Mouse (Mus musculus): ENCODE measurements at regions not wholly inside any gene's neighbourhood (a gene's known extent, or its start where the extent isn't known, plus 50 kb on each side); places are given as distances from the start of the nearest gene placed in this dataset.

- ATAC-seq (ENCODE audit: low TSS enrichment) = peak; percentile 99
Measured at GRCm38 (mm10) chr15:19094061-19094810, 275.5 kb downstream of the Cdh10 start.

DNA sequence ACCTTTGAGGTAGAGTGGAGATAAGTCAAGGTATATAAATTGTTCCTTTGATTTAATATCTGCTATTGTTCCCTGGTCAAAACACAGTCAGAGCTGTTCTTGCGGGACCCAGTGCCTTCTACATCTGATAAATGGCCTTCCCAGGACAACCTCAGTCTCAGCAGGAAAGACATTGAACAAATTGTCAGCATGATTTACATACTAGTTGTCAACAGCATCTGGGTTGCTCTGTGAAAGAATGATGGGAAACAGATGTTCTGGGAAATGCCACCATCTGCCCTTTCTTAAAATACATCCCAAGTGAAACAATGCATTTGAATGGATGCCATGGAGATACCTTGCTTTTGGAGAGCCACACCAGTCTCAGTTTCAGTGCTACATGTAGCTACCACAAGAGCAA lies 296.2 kb downstream of the Cdh10 start:
- ATAC-seq (ENCODE audit: low TSS enrichment) = peak; percentile 34; the same call in 1 of the 2 replicates

GRCm38 (mm10) chr15:19118995-19119394 lies 300.2 kb downstream of the Cdh10 start:
- no peak for ATAC-seq (ENCODE audit: low TSS enrichment)

DNA sequence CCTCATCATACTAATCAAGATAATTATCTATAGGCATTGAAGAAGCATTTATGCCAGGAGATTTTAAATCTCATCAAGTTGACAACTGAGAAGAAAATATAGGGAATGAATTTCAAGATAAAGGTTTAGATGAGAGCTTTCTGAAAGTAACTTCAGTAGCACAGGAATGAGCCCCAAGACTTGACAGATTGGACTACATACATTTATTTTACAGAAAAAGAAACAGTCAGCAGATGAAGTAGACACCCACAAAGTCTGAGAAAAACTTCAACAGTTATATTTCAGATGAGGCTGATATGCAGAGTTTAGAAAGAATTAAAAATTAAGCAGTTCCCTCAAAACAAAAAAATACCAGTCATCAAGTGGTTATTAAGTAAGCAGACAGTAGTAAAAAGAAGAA lies 308.7 kb downstream of the Cdh10 start:
- peak; percentile 94 for ATAC-seq (ENCODE audit: low TSS enrichment)

DNA sequence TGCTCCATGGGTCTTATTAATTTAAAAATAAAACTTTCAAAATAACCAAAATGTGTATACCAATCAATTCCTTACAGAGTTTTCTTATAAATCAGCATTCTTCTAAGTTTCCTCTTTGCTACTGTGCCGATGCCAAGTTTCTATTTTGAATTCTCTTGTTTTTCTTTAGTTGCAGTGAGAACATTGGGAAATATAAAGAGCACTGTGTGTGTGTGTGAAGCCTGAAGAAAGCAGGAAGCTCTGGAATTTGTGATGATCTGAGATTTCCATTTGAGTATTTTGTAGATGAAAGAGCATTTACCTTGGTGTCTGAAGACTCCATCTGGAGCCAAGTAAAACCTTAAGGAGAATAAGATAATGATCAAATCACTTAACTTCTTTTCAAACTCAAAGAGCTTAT lies 310.6 kb downstream of the Cdh10 start:
- ATAC-seq (ENCODE audit: low TSS enrichment) = peak; percentile 89

DNA sequence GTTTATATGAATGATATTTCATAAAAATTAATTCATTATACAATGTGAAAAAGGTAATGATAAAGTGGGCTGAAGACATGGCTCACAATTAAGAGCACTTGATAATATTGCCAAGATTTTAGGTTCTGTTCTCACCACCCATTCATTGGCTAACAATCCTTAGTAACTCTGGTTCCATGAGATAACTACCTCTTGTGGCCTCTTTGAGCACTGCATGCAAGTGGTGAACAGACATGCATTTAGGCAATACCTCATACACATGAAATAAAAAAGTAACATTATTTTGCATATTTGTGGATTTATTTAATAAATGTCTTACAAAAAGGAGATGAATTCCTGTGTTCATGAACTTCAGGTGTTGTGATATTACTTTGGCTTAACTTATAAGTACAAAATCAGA lies 334.9 kb downstream of the Cdh10 start:
- no peak for ATAC-seq (ENCODE audit: low TSS enrichment)

GRCm38 (mm10) chr15:19162119-19162888 lies 343.6 kb downstream of the Cdh10 start:
- ATAC-seq (ENCODE audit: low TSS enrichment) = peak; percentile 74

GRCm38 (mm10) chr15:19175470-19175869 lies 356.7 kb downstream of the Cdh10 start:
- no peak for ATAC-seq (ENCODE audit: low TSS enrichment)
